Mouse (Mus musculus): ENCODE measurements at regions not wholly inside any gene's neighbourhood (a gene's known extent, or its start where the extent isn't known, plus 50 kb on each side); places are given as distances from the start of the nearest gene placed in this dataset.

GRCm38 (mm10) chr19:56199401-56200150 is 87.4 kb upstream of the Habp2 start:
- TF ChIP-seq CTCF (IDR thresholded peaks at IDR 0.05; ENCODE audit: low read depth): no peak
- no peak for TF ChIP-seq EP300 (optimal IDR thresholded peaks at IDR 0.05)

All from stomach, postnatal 0 days (tissue).